Mouse (Mus musculus) olfactory bulb, adult 2 months (tissue): ENCODE measurements around the gene Upf3b. TPM values are rescaled to one million over a fixed set of nuclear protein-coding genes. Genes with fewer than 3 reads are reported as not detected.
"Not testable (repeated sequence)": the region's sequence is repeated elsewhere in the genome, so short reads cannot be mapped to it uniquely, and the experiment has no call there.

Experiments
- H3K27ac ChIP-seq: fragments of 200-500 bp; 2 replicates; pipeline ENCODE4 v1.5.1; 2012; ENCODE audit warnings: low read depth, low read length; ENCODE audit not compliant: insufficient read depth
- H3K4me1 ChIP-seq: fragments of 200-500 bp; 2 replicates; pipeline ENCODE4 v1.6.1; 2012; ENCODE audit warnings: low read length; ENCODE audit not compliant: control insufficient read depth, insufficient read depth
- H3K4me3 ChIP-seq: fragments of 200-500 bp; 2 replicates; pipeline ENCODE4 v1.5.1; 2012; ENCODE audit warnings: mild to moderate bottlenecking, low read depth, low read length, moderate library complexity; ENCODE audit not compliant: insufficient read depth
- CTCF ChIP-seq: fragments of 200-500 bp; IDR thresholded peaks from 2 replicates; pipeline ENCODE4 v1.5.1; 2012; ENCODE audit warnings: low read depth, mild to moderate bottlenecking, low read length, moderate library complexity; ENCODE audit not compliant: insufficient read depth
- POLR2A ChIP-seq: fragments of 200-500 bp; IDR thresholded peaks from 2 replicates; pipeline ENCODE4 v1.6.1; 2012; ENCODE audit warnings: mild to moderate bottlenecking, low read depth, low read length, moderate library complexity; ENCODE audit not compliant: insufficient read depth
- WGBS: fragments of 180-500 bp; shearing (Covaris S2); methylation state at CpG from one replicate; pipeline ENCODE4 v1.1.7; 2018; 5-methylcytosine and 5-hydroxymethylcytosine counted together
- polyA plus RNA-seq: library from polyadenylated mRNA; stranded (reverse); fragments of >200 nt; gene quantifications from 2 replicates; pipeline ENCODE4 v1.2.4, GENCODE M21; 2012; ENCODE audit warnings: low replicate concordance; ENCODE audit not compliant: missing spikeins, insufficient read depth, insufficient read length

Upf3b gene
- polyA plus RNA-seq, 1 experiment: not detected

GRCm38 (mm10) chrX:37084927-37085660 lies 25.0 kb downstream of the Upf3b start, which contains the start of gene Rpl39:
Gene Rpl39 (minus strand): TSS chrX:37085402.
- peak; percentile 41; the same call in 1 of the 2 replicates for TF ChIP-seq POLR2A
- TF ChIP-seq CTCF: no peak

GRCm38 (mm10) chrX:37084318-37084926 lies 25.7 kb downstream of the Upf3b start:
- H3K27ac ChIP-seq: no peak overlapping the region; the same call in 1 of the 2 replicates
- no peak for TF ChIP-seq POLR2A
- TF ChIP-seq CTCF: no peak
- 16% methylated on average over 19 of the region's 19 CpGs for WGBS
- H3K4me3 ChIP-seq: peak overlapping the region; percentile 84
- H3K4me1 ChIP-seq: peaks cover 3% of the 10 kb centered on the region; the same call in 1 of the 2 replicates

More at GRCm38 (mm10) chrX:37084927-37085660, 25.0 kb downstream of the Upf3b start, which contains the start of gene Rpl39:
- Histone ChIP-seq H3K4me1 (peaks cover 3% of the 10 kb centered on the region; the same call in 1 of the 2 replicates), H3K4me3 (peak within 1 kb of the TSS; percentile 84), H3K27ac (peak within 1 kb of the TSS; percentile 99)
- WGBS: 11% methylated on average over 38 of the region's 38 CpGs

GRCm38 (mm10) chrX:37081194-37081593 lies 28.9 kb downstream of the Upf3b start:
- WGBS: 56% methylated on average over 6 of the region's 6 CpGs
- Histone ChIP-seq H3K27ac (no peak overlapping the region), H3K4me1 (peaks cover 3% of the 10 kb centered on the region; the same call in 1 of the 2 replicates), H3K4me3 (no peak overlapping the region)
- TF ChIP-seq POLR2A (no peak), CTCF (no peak)

- not testable (repeated sequence) for H3K27ac ChIP-seq, H3K4me1 ChIP-seq, H3K4me3 ChIP-seq
- WGBS: 75% methylated on average over 4 of the region's 4 CpGs
Observed at GRCm38 (mm10) chrX:37080345-37080744, 29.8 kb downstream of the Upf3b start.

- H3K27ac ChIP-seq: no peak overlapping the region
- H3K4me3 ChIP-seq: no peak overlapping the region
- WGBS: 82% methylated on average over 8 of the region's 8 CpGs
- TF ChIP-seq CTCF: no peak
- TF ChIP-seq POLR2A: no peak
- no peaks in the 10 kb centered on the region for H3K4me1 ChIP-seq
Observed at GRCm38 (mm10) chrX:37076651-37077050, 33.5 kb downstream of the Upf3b start.

GRCm38 (mm10) chrX:37074262-37074892 lies 35.7 kb downstream of the Upf3b start:
- Histone ChIP-seq H3K4me1 (no peaks in the 10 kb centered on the region), H3K4me3 (no peak overlapping the region), H3K27ac (no peak overlapping the region)
- 34% methylated on average over 9 of the region's 9 CpGs for WGBS
- TF ChIP-seq POLR2A: no peak
- TF ChIP-seq CTCF: peak; percentile 31; the same call in 1 of the 2 replicates

GRCm38 (mm10) chrX:37068766-37069165 lies 41.4 kb downstream of the Upf3b start:
- Histone ChIP-seq H3K27ac (no peak overlapping the region), H3K4me3 (no peak overlapping the region), H3K4me1 (no peaks in the 10 kb centered on the region)
- TF ChIP-seq POLR2A (no peak), CTCF (no peak)
- 93% methylated on average over 5 of the region's 5 CpGs for WGBS

- no peak for TF ChIP-seq CTCF
- TF ChIP-seq POLR2A: no peak
- Histone ChIP-seq H3K27ac (no peak overlapping the region), H3K4me1 (no peaks in the 10 kb centered on the region), H3K4me3 (no peak overlapping the region)
- WGBS: 83% methylated on average over 3 of the region's 3 CpGs
Observed at GRCm38 (mm10) chrX:37067299-37067698, 42.8 kb downstream of the Upf3b start.

- Histone ChIP-seq H3K27ac (no peak overlapping the region), H3K4me3 (no peak overlapping the region), H3K4me1 (no peaks in the 10 kb centered on the region)
- 84% methylated on average over 9 of the region's 9 CpGs for WGBS
- no peak for TF ChIP-seq CTCF
- no peak for TF ChIP-seq POLR2A
Observed at GRCm38 (mm10) chrX:37063902-37064301, 46.2 kb downstream of the Upf3b start.
